Comparison of ENCODE assay signal across 7 mouse cellular contexts in genomic region chr16:13366802-13367465, GRCm38 (mm10).
DNase-seq lines count a peak whose midpoint lies in the region; ATAC-seq and TF ChIP-seq lines count a peak whose summit lies in the region.

No protein-coding gene starts in this region.

- 0 out of 2 replicates have a peak, but pooled peaks cover 2% of the 10 kb centered on the region for H3K36me3 ChIP-seq in lung, embryonic 14.5 days (ENCODE audit: insufficient read depth)
- peaks cover 4% of the 10 kb centered on the region for H3K36me3 ChIP-seq in embryonic facial prominence, embryonic 10.5 days (replicated peaks)
- no peaks in the 10 kb centered on the region for H3K36me3 ChIP-seq in hindbrain, postnatal 0 days (ENCODE audit: insufficient read depth, low read length)
- no peaks in the 10 kb centered on the region for H3K36me3 ChIP-seq in liver, embryonic 11.5 days (ENCODE audit: control insufficient read depth, insufficient read depth, low read length)
- no peaks in the 10 kb centered on the region for H3K36me3 ChIP-seq in liver, embryonic 12.5 days

- H3K9ac ChIP-seq in lung, embryonic 14.5 days, result no peak overlapping the region
- no peak overlapping the region for H3K9ac ChIP-seq in hindbrain, postnatal 0 days (replicated peaks; ENCODE audit: low read length)
- no peak overlapping the region for H3K9ac ChIP-seq in liver, embryonic 11.5 days (ENCODE audit: low read depth, low read length)
- no peak overlapping the region for H3K9ac ChIP-seq in liver, embryonic 12.5 days

- ATAC-seq in lung, embryonic 14.5 days (ENCODE audit: insufficient read depth), result peak; percentile 42; the same call in 1 of the 2 replicates
- peak; percentile 68 for ATAC-seq in hindbrain, postnatal 0 days
- ATAC-seq in liver, embryonic 11.5 days (replicated peaks; ENCODE audit: low FRiP score), result no peak
- no peak for ATAC-seq in liver, embryonic 12.5 days

- peak overlapping the region; percentile 40 for H3K27ac ChIP-seq in lung, embryonic 14.5 days (ENCODE audit: low read depth)
- no peak overlapping the region for H3K27ac ChIP-seq in embryonic facial prominence, embryonic 10.5 days (replicated peaks)
- H3K27ac ChIP-seq in hindbrain, postnatal 0 days, result peak overlapping the region; percentile 73
- no peak overlapping the region for H3K27ac ChIP-seq in liver, embryonic 11.5 days (ENCODE audit: low read depth, low read length)
- H3K27ac ChIP-seq in liver, embryonic 12.5 days, result no peak overlapping the region

- no peak overlapping the region for H3K4me3 ChIP-seq in lung, embryonic 14.5 days (ENCODE audit: low read depth, low read length)
- H3K4me3 ChIP-seq in lung, adult 2 months (replicated peaks; ENCODE audit: extremely low read depth, low read depth, low read length), result no peak overlapping the region
- H3K4me3 ChIP-seq in embryonic facial prominence, embryonic 10.5 days, result no peak overlapping the region
- no peak overlapping the region for H3K4me3 ChIP-seq in hindbrain, postnatal 0 days (ENCODE audit: low read length)
- no peak overlapping the region for H3K4me3 ChIP-seq in liver, embryonic 11.5 days (ENCODE audit: low read depth, low read length)
- no peak overlapping the region for H3K4me3 ChIP-seq in liver, embryonic 12.5 days

- H3K4me1 ChIP-seq in lung, embryonic 14.5 days (ENCODE audit: insufficient read depth), result peaks cover 4% of the 10 kb centered on the region; the same call in 1 of the 2 replicates
- H3K4me1 ChIP-seq in lung, adult 2 months (ENCODE audit: control insufficient read depth, insufficient read depth, low read length), result peaks cover 17% of the 10 kb centered on the region
- peaks cover 31% of the 10 kb centered on the region for H3K4me1 ChIP-seq in embryonic facial prominence, embryonic 10.5 days
- H3K4me1 ChIP-seq in hindbrain, postnatal 0 days (ENCODE audit: insufficient read depth, low read length), result 0 out of 2 replicates have a peak, but pooled peaks cover 12% of the 10 kb centered on the region
- peaks cover 11% of the 10 kb centered on the region for H3K4me1 ChIP-seq in liver, embryonic 11.5 days (replicated peaks; ENCODE audit: control insufficient read depth, insufficient read depth, low read length)
- peaks cover 13% of the 10 kb centered on the region for H3K4me1 ChIP-seq in liver, embryonic 12.5 days

- peak; percentile 55 for DNase-seq in lung, embryonic 14.5 days
- DNase-seq in lung, adult 2 months, result no peak
- peak; percentile 22 for DNase-seq in embryonic facial prominence, embryonic 10.5 days (ENCODE audit: low spot score)
- peak; percentile 64 for DNase-seq in hindbrain, postnatal 0 days (ENCODE audit: low spot score)
- DNase-seq in lung, postnatal 36 days, result peak; percentile 10
- no peak for DNase-seq in liver, embryonic 11.5 days (ENCODE audit: low spot score)

- no peaks in the 10 kb centered on the region for H3K27me3 ChIP-seq in lung, embryonic 14.5 days (ENCODE audit: insufficient read depth, low read length)
- no peaks in the 10 kb centered on the region for H3K27me3 ChIP-seq in embryonic facial prominence, embryonic 10.5 days (replicated peaks; ENCODE audit: low read depth, poor library complexity, severe bottlenecking)
- H3K27me3 ChIP-seq in hindbrain, postnatal 0 days (ENCODE audit: insufficient read depth, low read length), result no peaks in the 10 kb centered on the region
- no peaks in the 10 kb centered on the region for H3K27me3 ChIP-seq in liver, embryonic 11.5 days (replicated peaks; ENCODE audit: control insufficient read depth, insufficient read depth, low read length)
- H3K27me3 ChIP-seq in liver, embryonic 12.5 days (replicated peaks), result no peaks in the 10 kb centered on the region

- no peak overlapping the region for H3K4me2 ChIP-seq in lung, embryonic 14.5 days
- H3K4me2 ChIP-seq in hindbrain, postnatal 0 days (ENCODE audit: low read depth, low read length), result peak overlapping the region; percentile 8; the same call in 1 of the 2 replicates
- H3K4me2 ChIP-seq in liver, embryonic 11.5 days, result no peak overlapping the region
- no peak overlapping the region for H3K4me2 ChIP-seq in liver, embryonic 12.5 days

- TF ChIP-seq POLR2A in lung, adult 2 months (IDR thresholded peaks at IDR 0.05; ENCODE audit: borderline replicate concordance, extremely low read depth, low read depth, low read length), result no peak

- WGBS in lung, embryonic 14.5 days, result 17% methylated on average over 4 of the region's 4 CpGs
- 7% methylated on average over 4 of the region's 4 CpGs for WGBS in lung, adult 2 months
- WGBS in embryonic facial prominence, embryonic 10.5 days, result 42% methylated on average over 4 of the region's 4 CpGs
- 13% methylated on average over 4 of the region's 4 CpGs for WGBS in hindbrain, postnatal 0 days
- WGBS in liver, embryonic 11.5 days, result 51% methylated on average over 4 of the region's 4 CpGs
- WGBS in liver, embryonic 12.5 days (ENCODE audit: insufficient replicate concordance), result 45% methylated on average over 4 of the region's 4 CpGs

- TF ChIP-seq CTCF in lung, embryonic 14.5 days (IDR thresholded peaks at IDR 0.05; ENCODE audit: low read depth), result no peak
- no peak for TF ChIP-seq CTCF in lung, adult 2 months (IDR thresholded peaks at IDR 0.05; ENCODE audit: insufficient read depth, low read length)
- 0 out of 2 replicates have a peak, but pooled peaks have one; percentile 12 for TF ChIP-seq CTCF in hindbrain, postnatal 0 days (IDR thresholded peaks at IDR 0.05; ENCODE audit: low read depth)

- H3K9me3 ChIP-seq in lung, embryonic 14.5 days (ENCODE audit: low read depth, low read length), result no peaks in the 10 kb centered on the region
- H3K9me3 ChIP-seq in embryonic facial prominence, embryonic 10.5 days, result no peaks in the 10 kb centered on the region
- no peaks in the 10 kb centered on the region for H3K9me3 ChIP-seq in hindbrain, postnatal 0 days (ENCODE audit: low read length)
- H3K9me3 ChIP-seq in liver, embryonic 11.5 days (ENCODE audit: control insufficient read depth, low read length), result no peaks in the 10 kb centered on the region
- no peaks in the 10 kb centered on the region for H3K9me3 ChIP-seq in liver, embryonic 12.5 days (replicated peaks)

Comparison
In these comparisons a context has a peak if more than half of its experiments do, and no peak if none do; other contexts are left out.
1. DNase-seq: peak in lung, embryonic 14.5 days (single experiment), embryonic facial prominence, embryonic 10.5 days (single experiment), hindbrain, postnatal 0 days (single experiment) and lung, postnatal 36 days (single experiment); none in lung, adult 2 months (single experiment) and liver, embryonic 11.5 days (single experiment).
2. ATAC-seq: peak in lung, embryonic 14.5 days (single experiment) and hindbrain, postnatal 0 days (single experiment); none in liver, embryonic 11.5 days (single experiment) and liver, embryonic 12.5 days (single experiment).
3. H3K27ac ChIP-seq: peak in lung, embryonic 14.5 days (single experiment) and hindbrain, postnatal 0 days (single experiment); none in embryonic facial prominence, embryonic 10.5 days (single experiment), liver, embryonic 11.5 days (single experiment) and liver, embryonic 12.5 days (single experiment).